Mouse (Mus musculus) MEL (cell line): ENCODE data around the gene Syt7. TPM values are rescaled to one million over a fixed set of nuclear protein-coding genes. Genes with fewer than 3 reads are reported as not detected.

ENCODE experiments used
- DNase-seq: peaks from one replicate; pipeline ENCODE4 v3.0.0; 2011; ENCODE audit warnings: low read depth, low spot score
- H3K27ac ChIP-seq: 2 replicates; pipeline ENCODE4 v1.5.1; 2012; ENCODE audit warnings: low read depth, mild to moderate bottlenecking, control low read depth, low read length, moderate library complexity; ENCODE audit not compliant: control insufficient read depth
- H3K27me3 ChIP-seq, 2 experiments: fragments of 150-350 bp in 1 of 2; sonication (generic) in 1 of 2; 2 replicates each; pipeline ENCODE4 v1.6.1; 2012; ENCODE audit warnings: low read length in 2 of 2, mild to moderate bottlenecking in 2 of 2, improper control_type of control experiment in 1 of 2, moderate library complexity in 1 of 2; ENCODE audit not compliant: insufficient read depth in 2 of 2, control insufficient read depth in 1 of 2
- H3K36me3 ChIP-seq, 2 experiments: 2 replicates each; pipeline ENCODE4 v1.6.1; 2012 to 2014; ENCODE audit warnings: low read length in 2 of 2, improper control_type of control experiment in 1 of 2, inconsistent platforms in 1 of 2, mild to moderate bottlenecking in 1 of 2; ENCODE audit not compliant: insufficient read depth in 2 of 2, control insufficient read depth in 1 of 2
- H3K4me1 ChIP-seq, 2 experiments: fragments of 150-350 bp in 1 of 2; sonication (generic) in 1 of 2; 2 replicates each; pipeline ENCODE4 v1.6.1; 2012; ENCODE audit warnings: low read length in 2 of 2, improper control_type of control experiment in 1 of 2, mild to moderate bottlenecking in 1 of 2; ENCODE audit not compliant: insufficient read depth in 2 of 2, control insufficient read depth in 1 of 2
- H3K4me3 ChIP-seq, 2 experiments: fragments of 150-350 bp in 1 of 2; sonication (generic) in 1 of 2; 2 replicates each; pipeline ENCODE4 v1.5.1; 2012; ENCODE audit warnings: low read depth in 2 of 2, low read length in 2 of 2, mild to moderate bottlenecking in 2 of 2, moderate library complexity in 2 of 2, control low read depth in 1 of 2, improper control_type of control experiment in 1 of 2; ENCODE audit not compliant: control insufficient read depth in 1 of 2, insufficient read depth in 1 of 2
- H3K79me2 ChIP-seq: 2 replicates; pipeline ENCODE4 v1.6.1; 2012; ENCODE audit warnings: mild to moderate bottlenecking, low read length, moderate library complexity; ENCODE audit not compliant: control insufficient read depth, poor library complexity, insufficient read depth
- H3K9ac ChIP-seq: 2 replicates; pipeline ENCODE4 v1.6.1; 2012; ENCODE audit warnings: low read depth, mild to moderate bottlenecking, control low read depth, low read length, moderate library complexity; ENCODE audit not compliant: control insufficient read depth, poor library complexity, severe bottlenecking
- H3K9me3 ChIP-seq: fragments of 150-350 bp; sonication (generic); replicated peaks from 2 replicates; pipeline ENCODE4 v1.6.1; 2012; ENCODE audit warnings: mild to moderate bottlenecking, low read length, improper control_type of control experiment, moderate library complexity; ENCODE audit not compliant: insufficient read depth
- BHLHE40 ChIP-seq: IDR thresholded peaks from 2 replicates; pipeline ENCODE4 v1.6.1; 2012; ENCODE audit warnings: low read depth, mild to moderate bottlenecking, inconsistent platforms, low read length, improper control_type of control experiment, borderline replicate concordance
- CHD2 ChIP-seq: IDR thresholded peaks from 2 replicates; pipeline ENCODE4 v1.6.1; 2011; ENCODE audit warnings: low read length, improper control_type of control experiment
- CTCF ChIP-seq, 3 experiments: IDR thresholded peaks in 2 of 3; conservative IDR thresholded peaks in 1 of 3; 2 replicates each; pipeline ENCODE4 v1.5.1; 2011 to 2012; ENCODE audit warnings: low read length in 3 of 3, low read depth in 2 of 3, mild to moderate bottlenecking in 2 of 3, improper control_type of control experiment in 1 of 3, inconsistent platforms in 1 of 3, mixed read lengths in 1 of 3, moderate library complexity in 1 of 3; ENCODE audit not compliant: control insufficient read depth in 1 of 3, insufficient read depth in 1 of 3, poor library complexity in 1 of 3, severe bottlenecking in 1 of 3
- E2F4 ChIP-seq: IDR thresholded peaks from 2 replicates; pipeline ENCODE4 v1.6.1; 2011; ENCODE audit warnings: low read depth, low read length, improper control_type of control experiment, borderline replicate concordance
- ELF1 ChIP-seq: IDR thresholded peaks from 2 replicates; pipeline ENCODE4 v1.6.1; 2014; ENCODE audit warnings: low read depth, mild to moderate bottlenecking, inconsistent platforms, low read length, improper control_type of control experiment, moderate library complexity
- EP300 ChIP-seq, 2 experiments: IDR thresholded peaks; 2 replicates each; pipeline ENCODE4 v1.6.1; 2011; ENCODE audit warnings: improper control_type of control experiment in 2 of 2, low read length in 2 of 2, low read depth in 1 of 2, mild to moderate bottlenecking in 1 of 2
- GABPA ChIP-seq: IDR thresholded peaks from 2 replicates; pipeline ENCODE4 v1.6.1; 2012; ENCODE audit warnings: low read depth, mild to moderate bottlenecking, inconsistent platforms, low read length, improper control_type of control experiment, moderate library complexity
- GATA1 ChIP-seq: IDR thresholded peaks from 2 replicates; pipeline ENCODE4 v1.6.1; 2011; ENCODE audit warnings: low read depth, low read length, improper control_type of control experiment
- JUND ChIP-seq: IDR thresholded peaks from 2 replicates; pipeline ENCODE4 v1.6.1; 2011; ENCODE audit warnings: low read depth, mild to moderate bottlenecking, improper control_type of control experiment, low read length
- KAT2A ChIP-seq: conservative IDR thresholded peaks from 2 replicates; pipeline ENCODE4 v1.6.1; 2012; ENCODE audit warnings: low read depth, low read length, improper control_type of control experiment, inconsistent platforms
- MAX ChIP-seq: IDR thresholded peaks from 2 replicates; pipeline ENCODE4 v1.6.1; 2011; ENCODE audit warnings: low read length, improper control_type of control experiment
- MEF2A ChIP-seq: IDR thresholded peaks from 2 replicates; pipeline ENCODE4 v1.6.1; 2014; ENCODE audit warnings: low read depth, mild to moderate bottlenecking, inconsistent platforms, low read length, improper control_type of control experiment; ENCODE audit not compliant: poor library complexity, insufficient replicate concordance, severe bottlenecking; ENCODE audit errors: extremely low read depth
- MXI1 ChIP-seq: IDR thresholded peaks from 2 replicates; pipeline ENCODE4 v1.6.1; 2011; ENCODE audit warnings: mild to moderate bottlenecking, low read depth, low read length, improper control_type of control experiment
- MYB ChIP-seq: IDR thresholded peaks from 2 replicates; pipeline ENCODE4 v1.6.1; 2011; ENCODE audit warnings: mild to moderate bottlenecking, low read depth, low read length, improper control_type of control experiment
- MYC ChIP-seq: IDR thresholded peaks from 2 replicates; pipeline ENCODE4 v1.6.1; 2011; ENCODE audit warnings: low read depth, mild to moderate bottlenecking, low read length, improper control_type of control experiment, moderate library complexity
- NELFE ChIP-seq: IDR thresholded peaks from 2 replicates; pipeline ENCODE4 v1.6.1; 2011; ENCODE audit warnings: low read depth, low read length, improper control_type of control experiment
- NRF1 ChIP-seq: IDR thresholded peaks from 2 replicates; pipeline ENCODE4 v1.6.1; 2014; ENCODE audit warnings: low read depth, mild to moderate bottlenecking, inconsistent platforms, low read length, improper control_type of control experiment, moderate library complexity; ENCODE audit not compliant: poor library complexity, insufficient read depth, severe bottlenecking
- POLR2AphosphoS2 ChIP-seq: IDR thresholded peaks from 2 replicates; pipeline ENCODE4 v1.6.1; 2011; ENCODE audit warnings: low read length, improper control_type of control experiment
- POLR2AphosphoS5 ChIP-seq: IDR thresholded peaks from 2 replicates; pipeline ENCODE4 v1.6.1; 2012; ENCODE audit warnings: low read depth, borderline replicate concordance, mild to moderate bottlenecking, inconsistent platforms, low read length, moderate library complexity, mixed read lengths
- RAD21 ChIP-seq: IDR thresholded peaks from 2 replicates; pipeline ENCODE4 v1.6.1; 2011; ENCODE audit warnings: mild to moderate bottlenecking, low read depth, low read length, improper control_type of control experiment
- TAL1 ChIP-seq: IDR thresholded peaks from 2 replicates; pipeline ENCODE4 v1.6.1; 2012; ENCODE audit warnings: mild to moderate bottlenecking, inconsistent platforms, low read length, moderate library complexity, mixed read lengths
- TBP ChIP-seq: IDR thresholded peaks from 2 replicates; pipeline ENCODE4 v1.8.0; 2011; ENCODE audit warnings: low read depth, low read length, improper control_type of control experiment
- UBTF ChIP-seq: IDR thresholded peaks from 2 replicates; pipeline ENCODE4 v1.6.1; 2012; ENCODE audit warnings: low read depth, mild to moderate bottlenecking, inconsistent platforms, low read length, improper control_type of control experiment, moderate library complexity, borderline replicate concordance; ENCODE audit not compliant: insufficient read depth
- USF2 ChIP-seq, 2 experiments: IDR thresholded peaks; 2 replicates each; pipeline ENCODE4 v1.6.1; 2011 to 2012; ENCODE audit warnings: improper control_type of control experiment in 2 of 2, low read length in 2 of 2, borderline replicate concordance in 1 of 2, inconsistent platforms in 1 of 2, low read depth in 1 of 2, mild to moderate bottlenecking in 1 of 2; ENCODE audit not compliant: insufficient read depth in 1 of 2
- ZC3H11A ChIP-seq: IDR thresholded peaks from 2 replicates; pipeline ENCODE4 v1.6.1; 2012; ENCODE audit warnings: low read depth, mild to moderate bottlenecking, inconsistent platforms, low read length, improper control_type of control experiment
- ZMIZ1 ChIP-seq: IDR thresholded peaks from 2 replicates; pipeline ENCODE4 v1.6.1; 2012; ENCODE audit warnings: low read depth, mild to moderate bottlenecking, inconsistent platforms, low read length, improper control_type of control experiment, moderate library complexity
- ZNF384 ChIP-seq: IDR thresholded peaks from 2 replicates; pipeline ENCODE4 v1.6.1; 2012; ENCODE audit warnings: low read depth, mild to moderate bottlenecking, inconsistent platforms, low read length, improper control_type of control experiment
- polyA plus RNA-seq, 2 experiments: library from polyadenylated mRNA; stranded (reverse) in 1 of 2; unstranded in 1 of 2; fragments of >175 nt in 1 of 2; fragments of >200 nt in 1 of 2; gene quantifications; 2 replicates each; pipeline versions ENCODE4 v1.2.1 to v1.2.4; 2012; ENCODE audit warnings: low replicate concordance in 2 of 2, low read depth in 1 of 2; ENCODE audit not compliant: insufficient read length in 2 of 2, insufficient read depth in 1 of 2, missing spikeins in 1 of 2
- total RNA-seq: library from RNA; depleted of rRNA; stranded (reverse); fragments of 300-350 nt; gene quantifications from 2 replicates; pipeline ENCODE4 v1.2.3, GENCODE M21; 2012

Syt7 gene
- total and polyA plus RNA-seq, 3 experiments, result not detected

- Histone ChIP-seq H3K79me2 (no peaks in the 10 kb centered on the region), H3K27ac (no peak overlapping the region), H3K9me3 (no peaks in the 10 kb centered on the region), H3K36me3 (no peaks in the 10 kb centered on the region), H3K4me3 (no peak overlapping the region), H3K9ac (no peak overlapping the region), H3K4me1 (no peaks in the 10 kb centered on the region), H3K27me3 (no peaks in the 10 kb centered on the region; a peak in 2 of 4 replicates)
- DNase-seq, result no peak
- TF ChIP-seq GABPA (no peak), JUND (no peak), POLR2AphosphoS5 (no peak), ZMIZ1 (no peak), TBP (no peak), MYB (no peak), KAT2A (no peak), TAL1 (no peak)
Measured at GRCm38 (mm10) chr19:10457484-10457800, 68.6 kb downstream of the Syt7 start.

GRCm38 (mm10) chr19:10458096-10458495, 69.2 kb downstream of the Syt7 start:
- H3K4me3 ChIP-seq, result no peak overlapping the region
- no peaks in the 10 kb centered on the region for H3K4me1 ChIP-seq
- DNase-seq, result peak; percentile 35
- no peak overlapping the region for H3K27ac ChIP-seq
- no peak overlapping the region for H3K9ac ChIP-seq
- no peaks in the 10 kb centered on the region; a peak in 1 of 4 replicates for H3K27me3 ChIP-seq
- no peaks in the 10 kb centered on the region for H3K36me3 ChIP-seq
- no peaks in the 10 kb centered on the region for H3K79me2 ChIP-seq
- no peaks in the 10 kb centered on the region for H3K9me3 ChIP-seq
- TF ChIP-seq MYC (0 out of 2 replicates have a peak, but pooled peaks have one; percentile 23), MAX (peak; percentile 20; the same call in 1 of the 2 replicates), NELFE (no peak), BHLHE40 (peak; percentile 30; the same call in 1 of the 2 replicates), POLR2AphosphoS2 (no peak)

GRCm38 (mm10) chr19:10459907-10460306, 71.0 kb downstream of the Syt7 start:
- no peak overlapping the region for H3K9ac ChIP-seq
- H3K79me2 ChIP-seq, result no peaks in the 10 kb centered on the region
- no peak for DNase-seq
- H3K27me3 ChIP-seq, result no peaks in the 10 kb centered on the region; a peak in 1 of 4 replicates
- no peaks in the 10 kb centered on the region for H3K4me1 ChIP-seq
- no peaks in the 10 kb centered on the region for H3K36me3 ChIP-seq
- TF ChIP-seq ZC3H11A (no peak), MXI1 (no peak), USF2 (IDR thresholded peaks at IDR 0.05; ENCODE audit: borderline replicate concordance in 1 of 2, insufficient read depth in 1 of 2, low read depth in 1 of 2, low read length in 2 of 2) (no peak), CHD2 (no peak), EP300 (IDR thresholded peaks at IDR 0.05; ENCODE audit: low read depth in 1 of 2, low read length in 2 of 2) (no peak), GATA1 (no peak), UBTF (no peak), POLR2AphosphoS2 (no peak), CTCF (IDR thresholded peaks at IDR 0.05 in 2 of 3, conservative IDR thresholded peaks at IDR 0.05 in 1 of 3; ENCODE audit: control insufficient read depth in 1 of 3, insufficient read depth in 1 of 3, low read depth in 2 of 3, low read length in 3 of 3, poor library complexity in 1 of 3, severe bottlenecking in 1 of 3) (no peak), ZNF384 (no peak), MEF2A (no peak), NRF1 (no peak), RAD21 (no peak), MYC (no peak), ELF1 (no peak), E2F4 (no peak), KAT2A (no peak)
- H3K27ac ChIP-seq, result no peak overlapping the region
- no peak overlapping the region for H3K4me3 ChIP-seq
- no peaks in the 10 kb centered on the region for H3K9me3 ChIP-seq
